Mouse (Mus musculus) E14TG2a.4 (cell line): Measurements from ENCODE around the gene Sbk1.

Experiments
- CTCF ChIP-seq: conservative IDR thresholded peaks from 2 replicates; pipeline ENCODE4 v1.5.1; 2014; ENCODE audit warnings: low read length
- NANOG ChIP-seq: IDR thresholded peaks from 2 replicates; pipeline ENCODE4 v1.6.1; 2014; ENCODE audit warnings: borderline replicate concordance, low read length, mixed read lengths
- POU5F1 ChIP-seq: IDR thresholded peaks from 2 replicates; pipeline ENCODE4 v1.6.1; 2014; ENCODE audit warnings: low read length, borderline replicate concordance

GRCm38 (mm10) chr7:126277536-126278295, 5.3 kb downstream of the Sbk1 start:
- TF ChIP-seq NANOG (no peak), CTCF (no peak), POU5F1 (no peak)
